Mouse (Mus musculus): ENCODE measurements around the gene Lcn2. TPM values are rescaled to one million over a fixed set of nuclear protein-coding genes. Genes with fewer than 3 reads are reported as not detected.
"Not testable (repeated sequence)": the region's sequence is repeated elsewhere in the genome, so short reads cannot be mapped to it uniquely, and the experiment has no call there.

Gene Lcn2
- polyA plus RNA-seq, 1 experiment from 2014 or later: 3.2 TPM

DNA sequence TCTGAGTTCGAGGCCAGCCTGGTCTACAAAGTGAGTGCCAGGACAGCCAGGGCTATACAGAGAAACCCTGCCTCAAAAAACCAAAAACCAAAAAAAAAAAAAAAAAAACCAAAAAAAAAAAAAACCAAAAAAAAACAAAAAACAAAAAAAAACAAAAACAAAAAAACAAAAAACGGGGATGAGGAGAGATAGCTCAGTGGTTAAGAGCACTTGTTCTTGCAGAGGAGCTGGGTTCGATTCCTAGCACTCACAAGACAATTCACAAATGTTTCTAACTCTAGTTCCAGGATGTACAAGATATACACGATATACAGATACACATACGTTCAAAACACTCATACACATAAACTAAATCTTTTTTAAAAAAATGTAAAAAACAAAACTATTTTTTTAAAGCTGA lies 25.8 kb downstream of the Lcn2 start:
- peak overlapping the region; percentile 81 for H3K4me3 ChIP-seq
- WGBS: 36% methylated on average over 5 of the region's 5 CpGs
- peak overlapping the region; percentile 82 for H3K4me2 ChIP-seq
- not testable (repeated sequence) for H3K9me3 ChIP-seq; H3K27me3 ChIP-seq; ATAC-seq (ENCODE audit: insufficient number of reproducible peaks, low FRiP score, low TSS enrichment, low read depth)
- H3K4me1 ChIP-seq: peaks cover 27% of the 10 kb centered on the region
- peak overlapping the region; percentile 95 for H3K27ac ChIP-seq
- H3K36me3 ChIP-seq: peaks cover 29% of the 10 kb centered on the region
- peak overlapping the region; percentile 75 for H3K9ac ChIP-seq

DNA sequence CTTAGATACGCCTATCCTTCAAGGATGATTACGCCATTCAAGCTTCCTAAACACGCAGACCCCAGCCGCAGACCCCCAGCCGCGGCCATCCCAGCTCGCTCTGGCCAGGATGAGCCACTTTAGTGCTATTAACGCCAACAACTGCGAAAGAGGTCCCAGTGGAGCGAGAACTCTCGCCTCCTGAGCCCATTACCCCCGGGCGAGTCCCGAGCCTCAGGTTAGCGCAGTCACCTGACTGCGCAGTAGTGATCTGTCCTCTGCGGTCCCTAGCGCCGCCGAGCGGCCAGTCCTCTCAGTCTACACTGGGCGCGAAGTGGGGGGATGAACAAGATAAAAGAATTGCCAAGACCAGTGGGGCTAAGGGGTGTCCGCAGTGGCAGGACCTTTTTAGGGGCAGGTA lies 26.6 kb downstream of the Lcn2 start:
- 2% methylated on average over 24 of the region's 24 CpGs for WGBS
- Histone ChIP-seq H3K27ac (no peak overlapping the region), H3K4me1 (peaks cover 27% of the 10 kb centered on the region), H3K36me3 (peaks cover 22% of the 10 kb centered on the region), H3K27me3 (0 out of 2 replicates have a peak, but pooled peaks cover 6% of the 10 kb centered on the region), H3K9ac (peak overlapping the region; percentile 45), H3K9me3 (no peaks in the 10 kb centered on the region), H3K4me2 (peak overlapping the region; percentile 82), H3K4me3 (peak overlapping the region; percentile 38)
- ATAC-seq (ENCODE audit: insufficient number of reproducible peaks, low FRiP score, low TSS enrichment, low read depth): peak; percentile 62; the same call in 1 of the 2 replicates

DNA sequence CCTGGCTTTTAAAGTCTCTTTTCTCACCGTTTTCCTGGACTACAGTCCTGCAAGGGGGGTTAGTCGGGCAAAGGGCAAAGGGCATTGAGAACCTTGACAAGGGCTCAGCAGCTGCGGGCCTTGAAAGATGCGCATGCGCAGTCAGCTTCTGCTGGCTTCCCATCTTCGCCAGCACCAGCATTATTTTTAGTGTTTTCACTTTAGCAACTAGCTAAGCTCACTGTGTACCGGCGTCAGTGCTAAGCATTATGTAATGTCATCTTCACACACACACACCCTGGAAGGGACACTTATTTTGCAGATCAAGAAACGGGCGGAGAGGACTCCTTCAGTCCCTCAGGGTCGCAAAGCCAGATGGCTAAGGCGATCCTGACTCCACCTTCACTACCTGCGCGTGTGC lies 27.3 kb downstream of the Lcn2 start:
- no peak overlapping the region for H3K9ac ChIP-seq
- 8% methylated on average over 14 of the region's 14 CpGs for WGBS
- no peak overlapping the region for H3K27ac ChIP-seq
- peaks cover 17% of the 10 kb centered on the region for H3K36me3 ChIP-seq
- peak overlapping the region; percentile 38 for H3K4me3 ChIP-seq
- ATAC-seq (ENCODE audit: insufficient number of reproducible peaks, low FRiP score, low TSS enrichment, low read depth): no peak
- 0 out of 2 replicates have a peak, but pooled peaks cover 6% of the 10 kb centered on the region for H3K27me3 ChIP-seq
- H3K9me3 ChIP-seq: no peaks in the 10 kb centered on the region
- peak overlapping the region; percentile 82 for H3K4me2 ChIP-seq
- H3K4me1 ChIP-seq: peaks cover 27% of the 10 kb centered on the region

- 63% methylated on average over 10 of the region's 10 CpGs for WGBS
These were observed 29.7 kb downstream of the Lcn2 start for GRCm38 (mm10) chr2:32358381-32358780.

GRCm38 (mm10) chr2:32357710-32358109 lies 30.3 kb downstream of the Lcn2 start:
- no peak overlapping the region for H3K27ac ChIP-seq
- peaks cover 28% of the 10 kb centered on the region for H3K4me1 ChIP-seq
- ATAC-seq (ENCODE audit: insufficient number of reproducible peaks, low FRiP score, low TSS enrichment, low read depth): no peak
- H3K27me3 ChIP-seq: 0 out of 2 replicates have a peak, but pooled peaks cover 6% of the 10 kb centered on the region
- H3K9ac ChIP-seq: no peak overlapping the region
- WGBS: 70% methylated on average over 3 of the region's 3 CpGs
- no peaks in the 10 kb centered on the region for H3K36me3 ChIP-seq
- H3K9me3 ChIP-seq: no peaks in the 10 kb centered on the region
- H3K4me3 ChIP-seq: no peak overlapping the region
- H3K4me2 ChIP-seq: no peak overlapping the region

More at GRCm38 (mm10) chr2:32358381-32358780, 29.7 kb downstream of the Lcn2 start:
- no peak overlapping the region for H3K9ac ChIP-seq
- ATAC-seq (ENCODE audit: insufficient number of reproducible peaks, low FRiP score, low TSS enrichment, low read depth): no peak
- no peak overlapping the region for H3K4me2 ChIP-seq
- H3K4me1 ChIP-seq: peaks cover 23% of the 10 kb centered on the region
- 0 out of 2 replicates have a peak, but pooled peaks cover 6% of the 10 kb centered on the region for H3K27me3 ChIP-seq
- H3K36me3 ChIP-seq: no peaks in the 10 kb centered on the region
- H3K4me3 ChIP-seq: no peak overlapping the region
- no peaks in the 10 kb centered on the region for H3K9me3 ChIP-seq
- no peak overlapping the region for H3K27ac ChIP-seq

GRCm38 (mm10) chr2:32356216-32356615 lies 31.8 kb downstream of the Lcn2 start:
- Histone ChIP-seq H3K4me2 (no peak overlapping the region), H3K4me1 (peaks cover 28% of the 10 kb centered on the region), H3K9me3 (no peaks in the 10 kb centered on the region), H3K4me3 (no peak overlapping the region), H3K36me3 (no peaks in the 10 kb centered on the region), H3K27me3 (0 out of 2 replicates have a peak, but pooled peaks cover under 1% of the 10 kb centered on the region), H3K9ac (no peak overlapping the region), H3K27ac (no peak overlapping the region)
- 71% methylated on average over 10 of the region's 10 CpGs for WGBS
- ATAC-seq (ENCODE audit: insufficient number of reproducible peaks, low FRiP score, low TSS enrichment, low read depth): no peak

- Histone ChIP-seq H3K36me3 (0 out of 2 replicates have a peak, but pooled peaks cover under 1% of the 10 kb centered on the region), H3K9ac (no peak overlapping the region), H3K4me1 (peaks cover 41% of the 10 kb centered on the region), H3K9me3 (no peaks in the 10 kb centered on the region), H3K27me3 (no peaks in the 10 kb centered on the region), H3K27ac (no peak overlapping the region), H3K4me2 (no peak overlapping the region), H3K4me3 (no peak overlapping the region)
- ATAC-seq (ENCODE audit: insufficient number of reproducible peaks, low FRiP score, low TSS enrichment, low read depth): no peak
- 86% methylated on average over 3 of the region's 3 CpGs for WGBS
These were observed 33.6 kb downstream of the Lcn2 start for GRCm38 (mm10) chr2:32354336-32354895.

GRCm38 (mm10) chr2:32353836-32354235 lies 34.2 kb downstream of the Lcn2 start:
- H3K27ac ChIP-seq: peak overlapping the region; percentile 38; the same call in 1 of the 2 replicates
- H3K4me3 ChIP-seq: no peak overlapping the region
- no peak overlapping the region; the same call in 1 of the 2 replicates for H3K4me2 ChIP-seq
- peaks cover 42% of the 10 kb centered on the region for H3K4me1 ChIP-seq
- no peak overlapping the region for H3K9ac ChIP-seq
- H3K36me3 ChIP-seq: 0 out of 2 replicates have a peak, but pooled peaks cover 4% of the 10 kb centered on the region
- no peaks in the 10 kb centered on the region for H3K27me3 ChIP-seq
- no peaks in the 10 kb centered on the region for H3K9me3 ChIP-seq
- 60% methylated on average over 6 of the region's 6 CpGs for WGBS
- no peak for ATAC-seq (ENCODE audit: insufficient number of reproducible peaks, low FRiP score, low TSS enrichment, low read depth)

- Histone ChIP-seq H3K27ac (peak within 1 kb of the TSS; percentile 95), H3K4me2 (peak within 1 kb of the TSS; percentile 81), H3K9ac (peak within 1 kb of the TSS; percentile 84), H3K9me3 (no peaks in the 10 kb centered on the region), H3K4me1 (peaks cover 42% of the 10 kb centered on the region), H3K36me3 (peaks cover 9% of the 10 kb centered on the region), H3K27me3 (no peaks in the 10 kb centered on the region), H3K4me3 (peak within 1 kb of the TSS; percentile 82)
- WGBS: under 1% methylated on average over 63 of the region's 63 CpGs
- ATAC-seq (ENCODE audit: insufficient number of reproducible peaks, low FRiP score, low TSS enrichment, low read depth): no peak
These were observed 35.0 kb downstream of the Lcn2 start, which contains the start of gene Dnm1 for GRCm38 (mm10) chr2:32353007-32353542. TSS of gene Dnm1 (minus strand) at chr2:32353338.

DNA sequence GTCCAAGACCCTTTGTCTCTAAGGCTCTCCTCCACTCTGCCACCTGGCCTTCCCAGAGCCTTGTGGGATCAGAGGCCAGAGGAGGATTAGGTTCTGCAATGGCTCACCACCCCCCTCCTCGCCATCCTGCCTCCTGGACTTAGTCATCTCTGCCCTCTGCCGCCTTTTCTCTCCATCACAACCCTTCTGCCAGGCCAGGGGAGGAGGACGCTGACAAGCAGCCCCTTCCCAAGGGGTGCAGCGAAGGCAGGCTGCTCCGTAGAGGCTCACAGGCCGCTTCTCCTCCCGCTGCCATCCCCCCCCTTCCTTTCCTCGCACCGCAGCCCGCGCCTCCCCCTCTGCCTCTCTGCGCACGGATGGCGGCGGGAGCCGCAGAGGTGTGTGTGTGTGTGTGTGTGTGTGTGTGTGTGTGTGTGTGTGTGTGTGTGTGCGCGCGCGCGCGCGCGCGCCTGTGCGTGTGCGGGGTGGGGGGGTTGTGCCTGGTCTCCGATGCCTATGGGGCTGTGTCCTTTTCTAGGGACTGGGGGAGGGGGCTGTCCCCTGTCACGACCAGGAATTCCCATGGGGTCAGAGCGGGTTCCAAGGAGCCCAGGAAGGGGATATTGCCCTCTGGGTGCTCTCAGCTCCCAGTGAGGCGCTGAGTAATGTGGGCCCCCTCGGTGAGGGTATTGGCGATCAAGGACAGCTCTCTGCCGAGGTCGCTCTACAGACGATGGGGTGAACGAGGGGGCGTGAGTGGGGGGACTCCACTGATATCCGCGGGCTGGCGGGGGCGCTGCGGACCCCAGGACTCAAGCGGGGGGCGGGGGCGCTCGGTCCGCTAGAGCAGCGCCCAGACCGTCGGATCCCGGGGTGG lies 35.7 kb downstream of the Lcn2 start, which contains the start of gene Ciz1:
Gene Ciz1 (plus strand): TSS at position 177 of the 856 bp plus-strand sequence.
- Histone ChIP-seq H3K27ac (peak within 1 kb of the TSS; percentile 95), H3K4me2 (peak within 1 kb of the TSS; percentile 81), H3K4me1 (peaks cover 42% of the 10 kb centered on the region), H3K27me3 (no peaks in the 10 kb centered on the region), H3K36me3 (peaks cover 13% of the 10 kb centered on the region), H3K4me3 (peak within 1 kb of the TSS; percentile 82), H3K9me3 (no peaks in the 10 kb centered on the region), H3K9ac (peak within 1 kb of the TSS; percentile 84)
- WGBS: 1% methylated on average over 48 of the region's 52 CpGs
- no peak; the same call in 1 of the 2 replicates for ATAC-seq (ENCODE audit: insufficient number of reproducible peaks, low FRiP score, low TSS enrichment, low read depth)

DNA sequence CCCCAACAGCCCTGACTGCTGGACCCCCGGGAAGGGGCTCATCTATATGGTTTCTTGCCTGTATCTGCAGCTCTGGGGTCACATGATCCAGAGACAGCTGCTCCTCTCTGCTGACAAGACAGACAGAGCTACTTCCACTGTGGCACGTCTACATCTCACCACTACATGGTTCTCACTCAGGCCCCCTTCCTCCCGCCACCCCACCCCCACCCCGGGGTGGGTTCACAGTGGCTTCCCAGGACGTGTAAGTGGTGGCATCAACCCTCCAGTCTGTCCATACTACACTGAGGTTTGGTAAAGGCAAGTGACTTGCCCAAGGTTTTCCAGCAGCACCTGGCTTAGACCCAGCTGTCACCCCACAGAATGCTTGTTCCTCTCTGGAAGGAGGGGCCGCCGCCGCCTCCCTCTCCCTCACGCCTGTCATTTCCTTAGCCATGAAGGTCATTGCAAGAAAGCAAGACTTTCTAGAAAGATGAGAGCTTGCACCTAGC lies 36.5 kb downstream of the Lcn2 start:
- ATAC-seq (ENCODE audit: insufficient number of reproducible peaks, low FRiP score, low TSS enrichment, low read depth): no peak
- no peaks in the 10 kb centered on the region for H3K27me3 ChIP-seq
- H3K4me1 ChIP-seq: peaks cover 42% of the 10 kb centered on the region
- H3K9me3 ChIP-seq: no peaks in the 10 kb centered on the region
- H3K9ac ChIP-seq: peak overlapping the region; percentile 84; the same call in 1 of the 2 replicates
- peak overlapping the region; percentile 95; the same call in 1 of the 2 replicates for H3K27ac ChIP-seq
- H3K4me2 ChIP-seq: peak overlapping the region; percentile 81
- 38% methylated on average over 9 of the region's 9 CpGs for WGBS
- peak overlapping the region; percentile 82 for H3K4me3 ChIP-seq
- H3K36me3 ChIP-seq: peaks cover 19% of the 10 kb centered on the region
